Mouse (Mus musculus) inflammation-experienced regulatory T-cells (primary cell): ENCODE data around the gene Zfp366. TPM values are rescaled to one million over a fixed set of nuclear protein-coding genes. Genes with fewer than 3 reads are reported as not detected.

Source experiments
- polyA plus RNA-seq, 2 experiments: library from polyadenylated mRNA; unstranded; fragments of 100-300 nt; shearing (Covaris generic); gene quantifications; one replicate each; pipeline ENCODE4 v1.2.1; 2017

The Zfp366 gene
- not detected for polyA plus RNA-seq

DNA sequence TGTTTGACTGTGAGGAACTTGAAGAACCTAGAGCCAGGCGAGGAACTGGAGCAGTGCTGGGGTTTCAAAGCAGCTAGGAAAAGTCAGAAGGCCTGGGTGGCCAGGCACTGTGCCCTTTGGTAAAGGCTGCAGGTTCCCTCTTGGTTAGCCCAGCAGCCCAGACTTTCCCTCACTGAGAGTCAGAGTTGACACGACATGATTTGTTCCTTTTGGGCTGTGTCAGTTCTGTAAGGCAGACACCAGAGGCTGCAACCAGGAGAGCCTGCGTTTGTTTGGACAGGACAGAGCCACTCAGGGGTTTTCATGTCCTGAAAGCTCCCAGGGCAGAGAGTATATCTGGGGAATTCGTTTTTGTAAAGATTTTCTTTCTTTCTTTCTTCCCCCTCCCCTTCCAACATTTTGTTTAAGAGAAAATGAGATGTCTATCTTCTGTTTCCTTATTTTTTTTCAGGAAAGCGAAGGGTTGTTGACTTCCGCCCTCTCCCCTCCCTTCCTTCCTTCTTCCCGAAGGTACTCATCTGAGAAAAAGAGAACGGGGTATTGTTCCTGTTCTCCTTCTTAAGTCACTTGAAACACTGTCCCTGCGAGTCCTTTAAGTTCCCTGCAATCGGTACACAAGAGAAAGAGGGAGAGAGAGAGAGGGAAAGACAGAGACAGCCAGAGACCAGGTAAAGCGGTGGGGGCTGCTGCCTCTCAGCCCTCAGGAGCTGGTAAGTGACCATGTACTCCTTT, at the start of gene Zfp366:
Gene Zfp366 (plus strand): TSS at position 669 of the 732 bp plus-strand sequence.

Other genes starting within 250 kb of the Zfp366 start
- gene 1700024P04Rik, start 200.3 kb upstream of the Zfp366 start, polyA plus RNA-seq: not detected
- 10 to 100 TPM; 56.3 to 71.3 TPM for gene Ptcd2, start 159.9 kb downstream of the Zfp366 start, polyA plus RNA-seq
- 10 to 100 TPM; 23.1 to 29.1 TPM for gene Mrps27, start 160.0 kb downstream of the Zfp366 start, polyA plus RNA-seq